Mouse (Mus musculus): ENCODE measurements around the gene Map2k2. TPM values are rescaled to one million over a fixed set of nuclear protein-coding genes. Genes with fewer than 3 reads are reported as not detected.

Gene Map2k2
- polyA plus RNA-seq, 1 experiment from 2014 or later: 258 TPM

DNA sequence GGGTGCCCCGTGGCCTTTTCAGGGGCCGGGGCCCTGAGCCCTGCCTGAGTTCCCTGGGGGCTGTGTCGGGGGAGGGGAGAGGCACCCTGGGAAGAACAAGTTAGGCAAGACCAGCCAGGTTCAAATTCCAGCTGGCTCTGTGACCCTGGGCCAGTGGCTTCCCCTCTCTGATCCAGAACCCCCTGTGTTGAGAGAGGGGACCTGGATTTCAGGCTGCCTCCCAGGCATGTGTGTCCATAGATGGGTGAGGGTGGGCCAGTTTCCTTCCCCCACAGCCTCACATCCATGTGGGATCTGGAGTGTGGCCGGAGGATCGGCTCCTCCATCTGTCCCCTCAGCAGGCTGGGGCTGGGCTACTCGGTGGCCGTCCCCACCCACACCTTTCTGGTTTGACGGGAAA lies 34.3 kb downstream of the Map2k2 start:
- 0 out of 2 replicates have a peak overlapping the region, but pooled peaks have one; percentile 84 for H3K4me2 ChIP-seq
- H3K4me1 ChIP-seq: peaks cover 59% of the 10 kb centered on the region
- no peak for ATAC-seq (replicated peaks)
- H3K36me3 ChIP-seq (replicated peaks): peaks cover 12% of the 10 kb centered on the region
- H3K4me3 ChIP-seq: no peak overlapping the region
- 71% methylated on average over 8 of the region's 8 CpGs for WGBS
- H3K27me3 ChIP-seq (replicated peaks): peaks cover 5% of the 10 kb centered on the region
- H3K9ac ChIP-seq: peak overlapping the region; percentile 30; the same call in 1 of the 2 replicates
- H3K27ac ChIP-seq: no peak overlapping the region
- H3K9me3 ChIP-seq: no peaks in the 10 kb centered on the region

DNA sequence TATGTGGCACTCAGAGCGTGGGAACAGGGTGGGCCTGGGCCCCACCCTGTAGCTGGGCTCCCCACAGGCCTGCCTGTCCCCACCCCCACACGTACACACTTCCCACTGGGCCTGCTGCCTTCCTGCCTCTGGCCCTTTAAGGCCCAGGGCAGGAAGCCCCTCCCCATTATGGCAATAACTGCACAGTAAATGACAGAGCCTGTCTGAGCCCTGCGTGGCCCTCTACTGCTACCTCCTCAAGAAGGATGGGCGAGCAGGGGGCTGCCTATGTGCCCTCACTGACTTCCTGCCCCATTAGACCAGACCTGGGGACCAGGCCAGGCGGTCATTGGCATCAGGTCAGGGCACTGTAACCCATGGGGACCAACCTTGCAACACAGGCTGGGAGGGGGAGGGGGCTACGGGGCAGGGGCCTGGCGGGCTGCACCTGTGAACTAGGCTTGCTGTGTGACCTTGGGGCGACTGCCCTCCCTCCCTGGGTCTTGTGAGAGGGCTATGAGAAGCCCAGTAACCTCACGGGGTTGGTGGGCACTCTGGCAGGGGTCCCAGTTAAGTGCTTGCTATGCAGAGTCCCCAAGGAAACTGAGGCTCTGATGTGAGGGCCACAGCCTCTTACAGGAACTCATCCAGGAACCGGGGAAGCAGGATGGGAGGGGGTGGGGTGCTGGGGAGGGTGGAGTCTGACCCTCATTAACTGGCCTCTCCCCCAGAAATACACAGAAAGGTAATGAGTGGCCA lies 35.2 kb downstream of the Map2k2 start:
- Histone ChIP-seq H3K4me1 (peaks cover 50% of the 10 kb centered on the region), H3K27ac (no peak overlapping the region), H3K27me3 (replicated peaks) (no peaks in the 10 kb centered on the region), H3K9me3 (no peaks in the 10 kb centered on the region), H3K9ac (no peak overlapping the region), H3K36me3 (replicated peaks) (peaks cover 18% of the 10 kb centered on the region), H3K4me3 (no peak overlapping the region), H3K4me2 (peak overlapping the region; percentile 17; the same call in 1 of the 2 replicates)
- ATAC-seq (replicated peaks): no peak
- 66% methylated on average over 10 of the region's 10 CpGs for WGBS

- Histone ChIP-seq H3K4me2 (no peak overlapping the region), H3K9me3 (no peaks in the 10 kb centered on the region), H3K27me3 (replicated peaks) (no peaks in the 10 kb centered on the region), H3K9ac (no peak overlapping the region), H3K4me1 (peaks cover 49% of the 10 kb centered on the region), H3K4me3 (no peak overlapping the region), H3K36me3 (replicated peaks) (peaks cover 25% of the 10 kb centered on the region), H3K27ac (no peak overlapping the region)
- ATAC-seq (replicated peaks): no peak
- WGBS: 79% methylated on average over 7 of the region's 7 CpGs
These were observed 35.9 kb downstream of the Map2k2 start for GRCm38 (mm10) chr10:81141455-81142210.

GRCm38 (mm10) chr10:81142551-81142981 lies 36.9 kb downstream of the Map2k2 start:
- H3K27ac ChIP-seq: no peak overlapping the region; the same call in 1 of the 2 replicates
- 57% methylated on average over 5 of the region's 5 CpGs for WGBS
- H3K9ac ChIP-seq: no peak overlapping the region
- no peaks in the 10 kb centered on the region for H3K27me3 ChIP-seq (replicated peaks)
- peaks cover 27% of the 10 kb centered on the region for H3K36me3 ChIP-seq (replicated peaks)
- H3K9me3 ChIP-seq: no peaks in the 10 kb centered on the region
- no peak overlapping the region for H3K4me3 ChIP-seq
- peaks cover 49% of the 10 kb centered on the region for H3K4me1 ChIP-seq
- H3K4me2 ChIP-seq: no peak overlapping the region
- no peak for ATAC-seq (replicated peaks)

- H3K4me2 ChIP-seq: no peak overlapping the region
- H3K9ac ChIP-seq: no peak overlapping the region
- 0 out of 2 replicates have a peak overlapping the region, but pooled peaks have one; percentile 17 for H3K27ac ChIP-seq
- no peak overlapping the region for H3K4me3 ChIP-seq
- WGBS: 89% methylated on average over 7 of the region's 7 CpGs
- no peaks in the 10 kb centered on the region for H3K9me3 ChIP-seq
- peaks cover 33% of the 10 kb centered on the region for H3K36me3 ChIP-seq (replicated peaks)
- no peak for ATAC-seq (replicated peaks)
- H3K4me1 ChIP-seq: peaks cover 46% of the 10 kb centered on the region
- H3K27me3 ChIP-seq (replicated peaks): no peaks in the 10 kb centered on the region
These were observed 37.5 kb downstream of the Map2k2 start for GRCm38 (mm10) chr10:81143157-81143633.

- ATAC-seq (replicated peaks): no peak
- H3K9me3 ChIP-seq: no peaks in the 10 kb centered on the region
These were observed 38.2 kb downstream of the Map2k2 start for GRCm38 (mm10) chr10:81143845-81144437.

DNA sequence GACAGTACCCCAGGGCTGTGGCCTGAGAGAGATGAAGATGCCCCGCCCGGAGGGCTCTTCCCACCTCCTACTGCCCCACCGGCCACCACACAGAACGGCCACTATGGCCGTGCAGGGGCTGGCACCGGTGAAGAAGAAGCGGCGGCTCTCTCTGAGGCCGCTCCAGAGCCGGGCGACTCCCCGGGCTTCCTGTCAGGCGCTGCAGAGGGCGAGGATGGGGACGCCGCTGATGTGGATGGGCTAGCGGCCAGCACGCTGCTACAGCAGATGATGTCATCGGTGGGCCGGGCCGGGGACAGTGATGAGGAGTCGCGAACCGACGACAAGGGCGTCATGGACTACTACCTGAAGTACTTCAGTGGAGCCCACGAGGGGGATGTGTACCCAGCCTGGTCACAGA lies 39.0 kb downstream of the Map2k2 start:
- Histone ChIP-seq H3K9me3 (no peaks in the 10 kb centered on the region), H3K4me3 (no peak overlapping the region), H3K4me1 (peaks cover 31% of the 10 kb centered on the region), H3K27ac (no peak overlapping the region), H3K4me2 (no peak overlapping the region), H3K36me3 (replicated peaks) (peaks cover 41% of the 10 kb centered on the region), H3K9ac (no peak overlapping the region), H3K27me3 (replicated peaks) (no peaks in the 10 kb centered on the region)
- no peak for ATAC-seq (replicated peaks)
- 94% methylated on average over 27 of the region's 27 CpGs for WGBS

More at GRCm38 (mm10) chr10:81143845-81144437, 38.2 kb downstream of the Map2k2 start:
- Histone ChIP-seq H3K4me1 (peaks cover 38% of the 10 kb centered on the region), H3K27ac (no peak overlapping the region), H3K4me3 (no peak overlapping the region), H3K36me3 (replicated peaks) (peaks cover 39% of the 10 kb centered on the region), H3K4me2 (no peak overlapping the region), H3K27me3 (replicated peaks) (no peaks in the 10 kb centered on the region), H3K9ac (no peak overlapping the region)
- 96% methylated on average over 52 of the region's 52 CpGs for WGBS

DNA sequence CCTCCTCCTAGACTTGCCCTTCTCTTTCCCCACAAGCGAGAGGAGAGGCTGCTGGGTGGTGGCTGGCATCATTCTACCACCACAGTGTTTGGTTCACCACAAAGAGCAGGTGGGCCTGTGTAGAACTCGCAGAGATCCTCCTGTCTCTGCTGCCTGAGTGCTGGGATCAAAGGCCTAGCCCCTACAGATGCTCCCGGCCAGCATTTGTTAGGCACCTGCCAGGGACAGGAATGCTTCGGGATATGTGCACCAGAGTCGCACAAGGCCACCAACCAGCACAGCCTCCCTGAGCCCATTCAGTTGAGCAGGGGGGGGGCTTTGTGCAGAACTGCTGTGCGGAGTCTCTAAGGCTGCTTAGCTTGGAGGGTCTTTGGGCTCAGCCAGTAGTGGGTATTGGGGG lies 39.6 kb downstream of the Map2k2 start:
- H3K4me3 ChIP-seq: no peak overlapping the region

DNA sequence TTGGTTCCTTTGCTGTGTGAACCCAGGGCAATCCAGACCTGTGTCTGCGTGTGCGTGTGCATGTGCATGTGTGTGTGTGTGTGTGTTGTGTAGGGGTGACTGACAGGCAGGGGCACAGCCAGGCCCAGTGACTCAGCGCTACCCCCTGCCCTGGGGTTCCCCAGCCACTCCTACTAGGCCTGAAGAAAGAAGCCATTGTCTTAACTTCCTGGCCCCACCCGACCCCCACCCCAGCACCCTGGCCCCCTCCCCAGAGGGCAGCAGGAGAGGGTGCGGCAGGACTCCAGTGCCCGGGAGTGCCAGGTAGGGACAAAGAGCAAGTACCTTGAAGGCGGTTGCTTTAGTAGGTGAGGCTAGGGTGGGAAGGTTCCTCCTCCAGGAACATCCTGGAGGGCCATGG lies 40.1 kb downstream of the Map2k2 start:
- Histone ChIP-seq H3K9ac (no peak overlapping the region), H3K4me3 (no peak overlapping the region), H3K4me2 (no peak overlapping the region), H3K36me3 (replicated peaks) (peaks cover 41% of the 10 kb centered on the region), H3K4me1 (peaks cover 20% of the 10 kb centered on the region), H3K9me3 (no peaks in the 10 kb centered on the region), H3K27ac (no peak overlapping the region), H3K27me3 (replicated peaks) (no peaks in the 10 kb centered on the region)
- 92% methylated on average over 7 of the region's 7 CpGs for WGBS
- ATAC-seq (replicated peaks): no peak

More for the DNA sequence above, 39.6 kb downstream of the Map2k2 start:
- WGBS: 94% methylated on average over 6 of the region's 6 CpGs
- no peak for ATAC-seq (replicated peaks)
- H3K36me3 ChIP-seq (replicated peaks): peaks cover 41% of the 10 kb centered on the region
- no peak overlapping the region for H3K4me2 ChIP-seq
- no peaks in the 10 kb centered on the region for H3K27me3 ChIP-seq (replicated peaks)
- no peak overlapping the region for H3K27ac ChIP-seq
- no peak overlapping the region for H3K9ac ChIP-seq
- H3K9me3 ChIP-seq: no peaks in the 10 kb centered on the region
- H3K4me1 ChIP-seq: peaks cover 25% of the 10 kb centered on the region

- WGBS: 94% methylated on average over 4 of the region's 4 CpGs
- H3K9ac ChIP-seq: no peak overlapping the region; the same call in 1 of the 2 replicates
- ATAC-seq (replicated peaks): no peak
- no peaks in the 10 kb centered on the region for H3K27me3 ChIP-seq (replicated peaks)
- no peak overlapping the region for H3K4me2 ChIP-seq
- no peaks in the 10 kb centered on the region for H3K9me3 ChIP-seq
- no peak overlapping the region for H3K4me3 ChIP-seq
- H3K4me1 ChIP-seq: peaks cover 15% of the 10 kb centered on the region
- no peak overlapping the region for H3K27ac ChIP-seq
- H3K36me3 ChIP-seq (replicated peaks): peaks cover 41% of the 10 kb centered on the region
These were observed 40.6 kb downstream of the Map2k2 start for GRCm38 (mm10) chr10:81146296-81146695.

DNA sequence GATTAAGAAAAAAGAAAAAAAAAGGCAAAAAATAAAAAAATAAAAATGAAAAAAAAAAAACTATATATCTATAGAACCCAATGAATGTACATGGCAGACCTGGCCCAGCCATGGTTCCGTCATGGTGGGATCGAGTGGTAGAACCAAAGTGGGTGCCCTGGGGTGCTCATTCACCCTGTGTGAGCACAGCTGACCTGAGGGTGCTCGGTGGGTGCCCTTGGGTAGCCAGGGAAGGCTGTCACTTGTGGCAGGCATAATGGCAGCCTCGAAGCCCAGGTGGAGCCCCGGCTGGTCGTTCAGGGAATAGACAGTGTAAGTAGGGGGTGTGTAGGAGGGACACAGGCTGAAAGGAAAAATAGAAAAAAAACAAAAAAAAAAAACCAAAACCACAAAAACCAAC lies 45.5 kb downstream of the Map2k2 start:
- no peak for ATAC-seq (replicated peaks)
- no peaks in the 10 kb centered on the region for H3K27me3 ChIP-seq (replicated peaks)
- no peak overlapping the region for H3K4me2 ChIP-seq
- H3K4me1 ChIP-seq: no peaks in the 10 kb centered on the region
- 80% methylated on average over 6 of the region's 6 CpGs for WGBS
- H3K9ac ChIP-seq: no peak overlapping the region
- no peak overlapping the region for H3K27ac ChIP-seq
- H3K9me3 ChIP-seq: no peaks in the 10 kb centered on the region
- H3K4me3 ChIP-seq: no peak overlapping the region
- peaks cover 51% of the 10 kb centered on the region for H3K36me3 ChIP-seq (replicated peaks)

- Histone ChIP-seq H3K9me3 (no peaks in the 10 kb centered on the region), H3K27me3 (replicated peaks) (no peaks in the 10 kb centered on the region), H3K9ac (no peak overlapping the region), H3K27ac (no peak overlapping the region), H3K4me3 (no peak overlapping the region), H3K36me3 (replicated peaks) (peaks cover 58% of the 10 kb centered on the region), H3K4me2 (no peak overlapping the region), H3K4me1 (no peaks in the 10 kb centered on the region)
- ATAC-seq (replicated peaks): no peak
- 82% methylated on average over 12 of the region's 12 CpGs for WGBS
These were observed 46.9 kb downstream of the Map2k2 start for GRCm38 (mm10) chr10:81152609-81153008.
